Mouse (Mus musculus): ENCODE results near the gene Arid1a. TPM values are rescaled to one million over a fixed set of nuclear protein-coding genes. Genes with fewer than 3 reads are reported as not detected.

Arid1a gene
- total and polyA plus RNA-seq, 2 experiments, result 5.9 to 21.9 TPM

DNA sequence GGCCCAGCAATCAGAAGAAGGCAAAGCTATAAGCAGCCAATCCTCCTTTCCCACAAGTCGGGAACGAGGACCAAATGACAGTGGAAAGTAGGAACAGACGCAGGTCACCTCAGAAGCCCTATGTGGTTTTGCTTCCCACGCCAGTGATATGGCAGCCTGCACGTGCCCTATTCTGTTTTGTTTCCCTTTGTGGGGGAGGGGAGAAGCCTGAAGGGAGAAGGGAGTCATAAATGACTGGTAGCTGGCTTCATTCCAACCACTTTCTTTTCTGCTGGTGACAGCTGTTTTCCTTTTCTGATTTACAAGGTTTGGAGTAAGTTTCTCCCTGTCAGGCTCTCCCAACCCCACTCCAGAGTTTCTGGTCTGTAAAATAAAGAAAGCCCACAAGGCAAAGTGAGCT is 66.3 kb downstream of the Arid1a start:
- Histone ChIP-seq H3K27ac (replicated peaks; ENCODE audit: insufficient read depth, low read depth, low read length) (0 out of 2 replicates have a peak overlapping the region, but pooled peaks have one; percentile 9), H3K9ac (ENCODE audit: low read depth, low read length) (no peak overlapping the region), H3K79me2 (ENCODE audit: control insufficient read depth, insufficient read depth, low read length) (no peaks in the 10 kb centered on the region), H3K27me3 (ENCODE audit: control insufficient read depth, insufficient read depth, low read length) (no peaks in the 10 kb centered on the region), H3K36me3 (ENCODE audit: control insufficient read depth, insufficient read depth, low read length) (peaks cover 81% of the 10 kb centered on the region), H3K4me3 (ENCODE audit: insufficient read depth, low read depth, low read length) (no peak overlapping the region), H3K4me1 (ENCODE audit: control insufficient read depth, insufficient read depth, low read length) (peaks cover 11% of the 10 kb centered on the region)
- peak; percentile 29 for DNase-seq (ENCODE audit: extremely low read depth, low read depth, low spot score)
- TF ChIP-seq CTCF (IDR thresholded peaks at IDR 0.05; ENCODE audit: low read depth, low read length), result no peak
- no peak for TF ChIP-seq POLR2A (IDR thresholded peaks at IDR 0.05; ENCODE audit: extremely low read depth, insufficient read depth, low read length)
- whole genome bisulfite sequencing, result 53% methylated on average over 5 of the region's 5 CpGs

DNA sequence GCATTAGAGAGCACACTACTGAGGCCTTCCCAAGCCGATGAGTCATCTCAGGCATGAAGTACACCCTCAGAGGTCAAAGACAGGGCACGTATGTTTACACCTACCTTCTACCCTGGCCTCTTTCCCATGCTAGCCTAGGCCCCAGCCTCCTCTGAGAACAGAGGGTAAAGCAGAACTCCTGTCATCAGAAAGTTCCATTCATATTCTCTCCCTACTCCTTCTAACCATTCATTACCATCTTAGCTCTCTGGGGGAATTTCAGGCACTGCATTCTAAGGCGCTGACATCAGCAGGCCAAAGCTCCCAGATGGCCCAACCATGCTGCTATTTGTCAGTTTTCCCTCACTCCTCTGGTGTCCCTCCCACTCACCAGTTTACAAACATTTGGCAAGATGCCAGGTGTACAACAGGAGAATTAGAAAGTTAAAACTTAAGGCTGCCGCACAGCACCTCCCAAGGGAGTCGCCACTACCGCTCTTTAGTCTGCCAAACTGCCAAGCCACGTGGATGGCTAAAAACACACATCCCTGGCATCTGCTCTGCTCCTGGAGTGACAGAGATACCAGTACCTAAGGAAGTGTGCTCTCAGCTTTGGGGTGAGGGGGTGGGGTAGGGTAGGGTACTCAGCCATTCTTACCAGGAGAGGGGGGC is 68.0 kb downstream of the Arid1a start:
- H3K27me3 ChIP-seq (ENCODE audit: control insufficient read depth, insufficient read depth, low read length), result no peaks in the 10 kb centered on the region
- H3K27ac ChIP-seq (replicated peaks; ENCODE audit: insufficient read depth, low read depth, low read length), result peak overlapping the region; percentile 13; the same call in 1 of the 2 replicates
- H3K4me1 ChIP-seq (ENCODE audit: control insufficient read depth, insufficient read depth, low read length), result peaks cover 11% of the 10 kb centered on the region
- no peaks in the 10 kb centered on the region for H3K79me2 ChIP-seq (ENCODE audit: control insufficient read depth, insufficient read depth, low read length)
- 17% methylated on average over 7 of the region's 7 CpGs for WGBS
- H3K9ac ChIP-seq (ENCODE audit: low read depth, low read length), result no peak overlapping the region
- no peak overlapping the region for H3K4me3 ChIP-seq (ENCODE audit: insufficient read depth, low read depth, low read length)
- DNase-seq (ENCODE audit: extremely low read depth, low read depth, low spot score), result peak; percentile 80
- peaks cover 81% of the 10 kb centered on the region for H3K36me3 ChIP-seq (ENCODE audit: control insufficient read depth, insufficient read depth, low read length)
- TF ChIP-seq CTCF (IDR thresholded peaks at IDR 0.05; ENCODE audit: low read depth, low read length) (no peak), POLR2A (IDR thresholded peaks at IDR 0.05; ENCODE audit: extremely low read depth, insufficient read depth, low read length) (no peak)

DNA sequence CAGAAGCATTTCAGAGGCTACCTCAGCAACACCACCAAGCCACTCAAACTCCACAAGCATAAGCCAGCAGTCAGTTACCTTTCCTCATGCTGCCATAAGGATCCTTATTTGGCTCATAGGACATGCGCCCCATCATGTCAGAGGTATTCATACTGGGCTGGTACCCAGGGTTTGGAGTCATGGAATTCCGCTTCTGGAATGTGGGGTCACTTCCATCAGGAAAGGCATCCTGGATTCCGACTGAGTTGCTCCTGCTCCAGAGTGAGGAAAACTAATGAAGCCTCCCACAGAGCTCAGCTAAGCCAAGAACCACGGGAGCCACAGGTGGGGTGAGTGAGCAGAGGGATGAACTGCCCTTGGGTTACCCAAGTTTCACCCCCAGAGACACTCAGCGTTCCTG is 69.4 kb downstream of the Arid1a start:
- Histone ChIP-seq H3K27me3 (ENCODE audit: control insufficient read depth, insufficient read depth, low read length) (no peaks in the 10 kb centered on the region), H3K27ac (replicated peaks; ENCODE audit: insufficient read depth, low read depth, low read length) (no peak overlapping the region), H3K9ac (ENCODE audit: low read depth, low read length) (no peak overlapping the region), H3K79me2 (ENCODE audit: control insufficient read depth, insufficient read depth, low read length) (no peaks in the 10 kb centered on the region), H3K4me1 (ENCODE audit: control insufficient read depth, insufficient read depth, low read length) (peaks cover 11% of the 10 kb centered on the region), H3K4me3 (ENCODE audit: insufficient read depth, low read depth, low read length) (no peak overlapping the region), H3K36me3 (ENCODE audit: control insufficient read depth, insufficient read depth, low read length) (peaks cover 75% of the 10 kb centered on the region)
- DNase-seq (ENCODE audit: extremely low read depth, low read depth, low spot score), result no peak
- TF ChIP-seq POLR2A (IDR thresholded peaks at IDR 0.05; ENCODE audit: extremely low read depth, insufficient read depth, low read length), result no peak
- TF ChIP-seq CTCF (IDR thresholded peaks at IDR 0.05; ENCODE audit: low read depth, low read length), result no peak
- WGBS, result 81% methylated on average over 5 of the region's 5 CpGs

DNA sequence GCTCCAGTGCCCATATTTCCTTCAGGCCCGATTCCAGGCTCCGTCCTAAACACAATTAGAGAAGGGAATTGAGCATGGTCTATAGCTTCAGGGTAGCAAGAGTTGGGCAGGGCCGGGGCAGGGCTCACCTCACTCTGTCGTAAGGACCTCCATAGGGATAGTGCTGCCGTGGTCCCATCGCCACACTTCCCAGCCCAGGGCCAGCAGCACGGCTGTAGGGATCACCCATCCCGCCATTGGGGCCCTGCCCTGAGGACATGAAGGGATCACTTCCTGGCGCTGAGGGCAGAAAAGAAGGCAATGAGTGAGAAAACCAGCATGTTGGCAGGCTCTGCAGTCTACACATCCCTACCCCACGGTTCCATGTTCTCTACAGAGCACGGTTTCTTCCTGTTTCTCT is 70.1 kb downstream of the Arid1a start:
- TF ChIP-seq CTCF (IDR thresholded peaks at IDR 0.05; ENCODE audit: low read depth, low read length) (no peak), POLR2A (IDR thresholded peaks at IDR 0.05; ENCODE audit: extremely low read depth, insufficient read depth, low read length) (no peak)

DNA sequence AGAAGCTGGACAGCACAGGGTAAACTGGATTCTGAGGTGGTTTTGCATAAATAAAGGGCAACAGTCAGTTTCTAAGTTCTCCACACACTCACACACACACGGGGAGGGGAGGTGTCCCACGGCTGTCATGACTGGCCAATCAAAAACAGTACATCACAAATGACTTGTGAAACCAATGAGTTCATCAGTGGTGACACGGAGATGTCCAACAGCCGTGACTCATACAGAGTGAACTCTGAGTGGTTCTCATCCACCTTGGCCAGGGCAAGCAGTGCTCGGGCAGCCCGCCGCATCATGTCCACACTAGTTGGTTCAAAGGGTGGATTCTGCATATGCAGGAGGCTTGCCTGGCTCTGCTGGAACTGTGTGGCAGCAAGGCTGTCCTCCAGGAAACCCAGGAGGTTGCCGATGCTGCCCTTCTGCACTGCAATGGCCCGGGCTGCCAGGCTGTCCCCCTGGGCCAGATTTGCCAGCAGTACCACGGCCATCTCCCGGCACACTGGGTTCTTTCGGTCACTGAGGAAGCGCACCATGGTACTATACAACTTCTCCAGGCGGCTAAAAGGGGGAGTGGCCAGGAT is 76.3 kb downstream of the Arid1a start:
- Histone ChIP-seq H3K4me1 (ENCODE audit: control insufficient read depth, insufficient read depth, low read length) (peaks cover 2% of the 10 kb centered on the region), H3K36me3 (ENCODE audit: control insufficient read depth, insufficient read depth, low read length) (peaks cover 22% of the 10 kb centered on the region)
- 74% methylated on average over 14 of the region's 14 CpGs for WGBS

More for the DNA sequence above, 70.1 kb downstream of the Arid1a start:
- H3K36me3 ChIP-seq (ENCODE audit: control insufficient read depth, insufficient read depth, low read length), result peaks cover 70% of the 10 kb centered on the region
- H3K9ac ChIP-seq (ENCODE audit: low read depth, low read length), result no peak overlapping the region
- DNase-seq (ENCODE audit: extremely low read depth, low read depth, low spot score), result no peak
- 0 out of 2 replicates have a peak, but pooled peaks cover 1% of the 10 kb centered on the region for H3K79me2 ChIP-seq (ENCODE audit: control insufficient read depth, insufficient read depth, low read length)
- no peaks in the 10 kb centered on the region for H3K27me3 ChIP-seq (ENCODE audit: control insufficient read depth, insufficient read depth, low read length)
- H3K4me1 ChIP-seq (ENCODE audit: control insufficient read depth, insufficient read depth, low read length), result peaks cover 11% of the 10 kb centered on the region
- no peak overlapping the region for H3K27ac ChIP-seq (replicated peaks; ENCODE audit: insufficient read depth, low read depth, low read length)
- WGBS, result 92% methylated on average over 11 of the region's 11 CpGs
- H3K4me3 ChIP-seq (ENCODE audit: insufficient read depth, low read depth, low read length), result no peak overlapping the region

DNA sequence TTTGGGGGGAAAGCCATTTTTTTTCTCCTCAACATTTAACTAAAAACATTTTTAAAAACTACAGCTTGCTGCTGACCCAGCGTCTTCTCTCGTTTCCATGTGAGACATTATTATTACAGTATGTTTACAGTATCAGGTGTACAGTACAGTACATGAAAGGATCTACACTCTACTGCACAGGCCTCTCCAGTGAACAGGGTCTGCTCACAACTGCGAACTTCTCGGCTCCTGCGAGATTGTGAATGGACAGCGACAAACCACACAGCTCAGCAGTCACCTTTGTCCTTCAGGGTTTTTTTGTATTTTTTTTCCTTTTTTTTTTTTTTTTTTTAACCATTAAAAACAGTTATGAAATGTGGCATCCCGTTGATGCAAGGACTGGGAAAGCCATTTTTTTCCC is 76.9 kb downstream of the Arid1a start:
- Histone ChIP-seq H3K9ac (ENCODE audit: low read depth, low read length) (no peak overlapping the region), H3K36me3 (ENCODE audit: control insufficient read depth, insufficient read depth, low read length) (peaks cover 18% of the 10 kb centered on the region), H3K4me1 (ENCODE audit: control insufficient read depth, insufficient read depth, low read length) (peaks cover 2% of the 10 kb centered on the region), H3K79me2 (ENCODE audit: control insufficient read depth, insufficient read depth, low read length) (0 out of 2 replicates have a peak, but pooled peaks cover 4% of the 10 kb centered on the region), H3K4me3 (ENCODE audit: insufficient read depth, low read depth, low read length) (no peak overlapping the region), H3K27ac (replicated peaks; ENCODE audit: insufficient read depth, low read depth, low read length) (no peak overlapping the region), H3K27me3 (ENCODE audit: control insufficient read depth, insufficient read depth, low read length) (no peaks in the 10 kb centered on the region)
- no peak for DNase-seq (ENCODE audit: extremely low read depth, low read depth, low spot score)
- WGBS, result 81% methylated on average over 7 of the region's 7 CpGs
- TF ChIP-seq CTCF (IDR thresholded peaks at IDR 0.05; ENCODE audit: low read depth, low read length) (no peak), POLR2A (IDR thresholded peaks at IDR 0.05; ENCODE audit: extremely low read depth, insufficient read depth, low read length) (no peak)

More for the DNA sequence above, 76.3 kb downstream of the Arid1a start:
- TF ChIP-seq POLR2A (IDR thresholded peaks at IDR 0.05; ENCODE audit: extremely low read depth, insufficient read depth, low read length), result no peak
- no peak for TF ChIP-seq CTCF (IDR thresholded peaks at IDR 0.05; ENCODE audit: low read depth, low read length)
- peak; percentile 68 for DNase-seq (ENCODE audit: extremely low read depth, low read depth, low spot score)
- Histone ChIP-seq H3K9ac (ENCODE audit: low read depth, low read length) (no peak overlapping the region), H3K27ac (replicated peaks; ENCODE audit: insufficient read depth, low read depth, low read length) (no peak overlapping the region), H3K27me3 (ENCODE audit: control insufficient read depth, insufficient read depth, low read length) (no peaks in the 10 kb centered on the region), H3K4me3 (ENCODE audit: insufficient read depth, low read depth, low read length) (no peak overlapping the region), H3K79me2 (ENCODE audit: control insufficient read depth, insufficient read depth, low read length) (0 out of 2 replicates have a peak, but pooled peaks cover 4% of the 10 kb centered on the region)
